Mouse (Mus musculus): ENCODE results near the gene Tmem119.

DNA sequence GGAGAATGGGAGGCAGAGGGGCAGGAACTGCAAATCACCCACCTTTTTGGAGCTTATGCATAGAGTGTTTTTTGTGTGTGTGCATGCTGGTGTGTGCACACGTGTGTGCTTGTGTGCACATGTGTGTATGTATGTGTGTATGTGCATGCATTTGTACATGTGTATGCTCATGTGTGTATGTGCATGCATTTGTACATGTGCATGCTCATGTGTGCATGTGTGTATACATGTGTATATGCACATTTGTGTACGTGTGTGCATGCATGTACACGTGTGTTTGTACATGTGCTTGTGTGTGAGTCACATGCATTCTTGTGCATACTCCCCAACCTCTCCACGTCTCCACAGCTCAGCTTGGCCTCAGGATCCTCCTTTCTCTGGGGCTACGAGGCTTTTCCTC is 30.5 kb upstream of the Tmem119 start:
- no peak for TF ChIP-seq CTCF (IDR thresholded peaks at IDR 0.05; ENCODE audit: extremely low read depth, insufficient read length, insufficient replicate concordance, low read depth, low read length)
- TF ChIP-seq POLR2A (IDR thresholded peaks at IDR 0.05; ENCODE audit: low read depth, low read length), result no peak
